Mouse (Mus musculus): ENCODE measurements around the gene Rab3gap2. TPM values are rescaled to one million over a fixed set of nuclear protein-coding genes. Genes with fewer than 3 reads are reported as not detected.

Gene Rab3gap2
- polyA plus RNA-seq, 1 experiment from 2014 or later, result 19.5 TPM

DNA sequence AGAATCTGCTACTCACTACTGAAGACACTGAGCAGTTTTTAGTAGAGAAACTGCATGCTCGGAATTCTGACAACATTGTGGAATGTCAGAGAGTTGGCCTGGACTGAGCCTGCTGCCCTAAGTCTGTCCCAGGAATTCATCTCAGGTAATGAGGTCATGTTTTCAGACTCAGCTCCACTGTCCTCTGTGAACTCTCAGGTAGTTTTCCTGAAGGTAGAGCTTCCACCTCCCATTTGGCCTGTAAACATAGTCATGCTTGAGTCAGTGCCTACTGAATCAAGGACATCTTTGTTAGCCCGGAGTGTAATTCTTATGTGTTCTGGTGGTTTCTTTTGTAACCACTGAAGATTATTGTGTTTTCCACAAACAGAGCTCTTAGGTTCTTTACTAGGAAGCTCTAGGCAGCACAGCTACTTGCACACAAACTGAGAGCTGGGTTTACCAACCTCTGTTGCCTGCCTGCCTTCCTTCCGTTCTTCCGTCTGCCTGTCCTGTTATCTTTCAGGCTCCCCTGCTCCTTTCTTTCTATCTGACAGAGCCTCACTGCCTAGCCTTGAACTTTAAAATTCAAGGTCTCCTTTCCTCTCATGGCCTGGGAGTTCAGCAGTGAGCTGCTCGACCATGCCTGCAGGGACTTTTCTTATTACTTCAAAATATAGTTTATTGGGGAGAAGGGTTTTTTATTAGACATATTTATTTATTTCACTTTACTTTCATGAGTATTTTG, 71.1 kb downstream of the Rab3gap2 start:
- H3K27me3 ChIP-seq (ENCODE audit: low read depth, poor library complexity, severe bottlenecking), result no peaks in the 10 kb centered on the region
- 90% methylated on average over 5 of the region's 5 CpGs for WGBS
- H3K4me3 ChIP-seq, result no peak overlapping the region
- peaks cover 87% of the 10 kb centered on the region for H3K36me3 ChIP-seq
- DNase-seq (ENCODE audit: low spot score), result no peak
- no peaks in the 10 kb centered on the region for H3K4me1 ChIP-seq
- H3K9me3 ChIP-seq (replicated peaks), result no peaks in the 10 kb centered on the region
- no peak overlapping the region for H3K27ac ChIP-seq (replicated peaks)

DNA sequence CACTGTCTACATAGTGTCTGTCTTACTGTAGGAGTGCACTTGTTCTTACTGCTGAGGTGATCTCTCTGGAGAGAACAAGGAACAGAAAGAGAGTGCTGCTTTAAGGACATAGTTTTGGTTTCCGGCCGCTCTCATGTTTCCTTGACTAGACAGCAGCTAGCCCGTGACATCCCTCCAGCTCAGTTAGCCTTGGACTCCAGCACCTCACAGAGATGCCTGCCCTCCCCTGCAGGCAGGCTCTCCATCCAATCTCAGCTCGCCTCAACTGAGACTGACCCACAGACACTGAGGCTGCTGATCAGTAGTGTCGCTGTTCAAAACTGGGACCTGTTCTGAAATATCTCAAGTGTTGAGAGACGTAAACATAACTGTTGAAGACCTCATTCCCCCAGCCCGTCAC, 72.1 kb downstream of the Rab3gap2 start:
- Histone ChIP-seq H3K9me3 (replicated peaks) (no peaks in the 10 kb centered on the region), H3K27ac (replicated peaks) (no peak overlapping the region), H3K36me3 (peaks cover 94% of the 10 kb centered on the region), H3K4me3 (no peak overlapping the region), H3K27me3 (ENCODE audit: low read depth, poor library complexity, severe bottlenecking) (no peaks in the 10 kb centered on the region), H3K4me1 (no peaks in the 10 kb centered on the region)
- no peak for DNase-seq (ENCODE audit: low spot score)
- WGBS, result 94% methylated on average over 7 of the region's 7 CpGs

DNA sequence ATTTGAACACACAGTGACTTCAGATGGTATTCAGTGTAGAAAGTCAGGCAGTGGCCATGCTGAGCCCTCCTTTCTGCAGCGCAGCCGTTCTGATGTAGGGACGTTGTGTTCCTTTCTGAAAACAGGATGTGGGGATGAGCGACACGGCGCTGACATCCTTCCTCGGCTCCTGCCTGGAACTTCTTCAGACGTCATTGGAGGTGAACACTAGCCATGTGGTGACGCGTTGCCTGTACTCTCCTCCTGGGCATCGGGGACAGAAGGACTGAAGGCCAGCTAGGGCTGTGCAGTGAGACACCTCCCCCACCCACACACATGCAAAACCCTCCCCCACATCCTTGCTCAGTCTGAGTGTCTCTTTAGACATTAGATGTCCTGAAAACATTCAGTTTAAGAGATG, 73.1 kb downstream of the Rab3gap2 start:
- 93% methylated on average over 11 of the region's 11 CpGs for WGBS
- no peaks in the 10 kb centered on the region for H3K9me3 ChIP-seq (replicated peaks)
- no peak overlapping the region for H3K27ac ChIP-seq (replicated peaks)
- no peak for DNase-seq (ENCODE audit: low spot score)
- H3K36me3 ChIP-seq, result peaks cover 93% of the 10 kb centered on the region
- H3K4me3 ChIP-seq, result no peak overlapping the region
- no peaks in the 10 kb centered on the region for H3K27me3 ChIP-seq (ENCODE audit: low read depth, poor library complexity, severe bottlenecking)
- H3K4me1 ChIP-seq, result no peaks in the 10 kb centered on the region

DNA sequence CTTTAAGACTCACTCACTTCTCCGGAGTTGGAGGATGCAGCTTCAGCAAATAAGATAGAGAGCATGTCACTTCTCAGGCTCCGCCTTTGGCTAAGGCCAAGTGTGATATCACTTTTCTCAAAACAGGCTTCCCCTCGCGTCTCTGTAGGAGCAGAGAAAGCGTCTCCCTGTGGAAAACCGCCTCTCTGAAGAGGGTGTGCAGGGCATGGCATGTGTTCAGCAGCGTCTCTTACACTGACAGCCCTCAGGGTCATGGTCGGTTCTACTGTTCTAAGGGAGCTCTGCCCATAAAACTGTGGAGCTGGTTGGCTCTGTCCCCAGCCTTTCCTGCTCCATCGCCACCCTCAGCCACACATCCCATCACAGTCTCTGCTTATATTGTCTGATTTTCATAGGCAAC, 75.4 kb downstream of the Rab3gap2 start:
- Histone ChIP-seq H3K36me3 (peaks cover 94% of the 10 kb centered on the region), H3K4me3 (no peak overlapping the region), H3K27me3 (ENCODE audit: low read depth, poor library complexity, severe bottlenecking) (no peaks in the 10 kb centered on the region), H3K9me3 (replicated peaks) (no peaks in the 10 kb centered on the region), H3K27ac (replicated peaks) (no peak overlapping the region), H3K4me1 (no peaks in the 10 kb centered on the region)
- no peak for DNase-seq (ENCODE audit: low spot score)
- WGBS, result 92% methylated on average over 9 of the region's 9 CpGs

DNA sequence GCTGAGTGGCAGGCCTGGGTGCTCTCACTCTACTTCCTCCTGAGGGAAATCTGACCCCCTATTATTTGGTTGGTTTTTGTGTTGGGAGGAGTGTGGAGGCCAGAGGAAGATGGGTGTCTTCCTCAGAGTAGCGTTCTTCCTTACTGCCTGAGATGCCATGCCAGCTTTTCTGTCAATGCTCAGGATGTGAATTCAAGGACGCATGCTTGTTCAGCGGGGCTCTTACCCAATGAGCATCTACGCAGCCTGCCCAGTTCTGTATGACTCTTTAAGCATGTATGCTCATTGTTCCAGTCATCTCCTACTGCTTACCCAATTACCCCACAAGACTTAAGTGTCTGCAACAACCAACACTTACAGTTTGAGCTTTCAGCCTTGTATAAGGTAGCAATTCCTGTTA, 76.7 kb downstream of the Rab3gap2 start:
- Histone ChIP-seq H3K27me3 (ENCODE audit: low read depth, poor library complexity, severe bottlenecking) (no peaks in the 10 kb centered on the region), H3K9me3 (replicated peaks) (no peaks in the 10 kb centered on the region), H3K27ac (replicated peaks) (no peak overlapping the region), H3K36me3 (peaks cover 99% of the 10 kb centered on the region), H3K4me3 (no peak overlapping the region), H3K4me1 (no peaks in the 10 kb centered on the region)
- 93% methylated on average over 4 of the region's 4 CpGs for WGBS
- DNase-seq (ENCODE audit: low spot score), result no peak

DNA sequence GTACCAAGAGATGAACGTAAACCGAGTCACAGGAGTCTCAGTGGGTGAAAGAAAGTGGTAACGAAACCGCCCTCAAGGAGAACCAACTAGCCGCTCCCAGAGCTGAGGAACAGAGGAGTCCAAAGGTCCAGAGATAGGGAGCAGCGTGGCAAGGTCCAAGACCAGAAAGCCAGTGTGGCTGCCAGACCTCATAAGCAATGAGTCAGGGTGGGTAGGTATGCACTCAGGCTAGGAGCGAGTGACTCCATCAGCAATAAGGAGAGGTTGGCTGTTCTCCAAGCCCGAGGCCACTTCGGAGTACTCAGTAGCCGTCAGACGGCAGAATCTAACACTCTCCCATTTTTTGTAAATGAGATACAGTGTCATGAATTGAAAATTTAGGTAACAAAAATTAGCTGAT, 78.9 kb downstream of the Rab3gap2 start:
- H3K27me3 ChIP-seq (ENCODE audit: low read depth, poor library complexity, severe bottlenecking), result no peaks in the 10 kb centered on the region
- H3K4me1 ChIP-seq, result no peaks in the 10 kb centered on the region
- WGBS, result 97% methylated on average over 11 of the region's 11 CpGs
- DNase-seq (ENCODE audit: low spot score), result no peak
- H3K36me3 ChIP-seq, result peaks cover 99% of the 10 kb centered on the region
- H3K27ac ChIP-seq (replicated peaks), result no peak overlapping the region
- H3K4me3 ChIP-seq, result no peak overlapping the region
- no peaks in the 10 kb centered on the region for H3K9me3 ChIP-seq (replicated peaks)

DNA sequence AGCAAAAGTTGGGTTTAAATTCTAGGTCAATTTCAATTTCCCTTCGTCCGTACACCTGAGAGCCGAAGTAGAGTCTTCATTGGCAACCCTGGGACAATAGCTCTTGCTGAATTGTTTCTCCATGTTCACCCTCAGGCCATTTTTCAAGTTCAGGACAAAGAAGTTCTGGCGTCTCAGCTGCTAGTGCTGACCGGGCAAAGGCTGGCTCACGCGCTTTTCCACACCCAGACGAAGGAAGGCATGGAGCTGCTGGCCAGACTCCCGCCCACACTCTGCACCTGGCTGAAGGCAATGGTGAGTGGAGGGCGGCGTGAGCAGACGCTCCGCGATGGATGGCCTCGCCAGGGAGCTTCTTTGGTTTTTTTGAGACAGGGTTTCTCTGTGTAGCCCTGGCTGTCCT, 79.3 kb downstream of the Rab3gap2 start:
- peaks cover 99% of the 10 kb centered on the region for H3K36me3 ChIP-seq

DNA sequence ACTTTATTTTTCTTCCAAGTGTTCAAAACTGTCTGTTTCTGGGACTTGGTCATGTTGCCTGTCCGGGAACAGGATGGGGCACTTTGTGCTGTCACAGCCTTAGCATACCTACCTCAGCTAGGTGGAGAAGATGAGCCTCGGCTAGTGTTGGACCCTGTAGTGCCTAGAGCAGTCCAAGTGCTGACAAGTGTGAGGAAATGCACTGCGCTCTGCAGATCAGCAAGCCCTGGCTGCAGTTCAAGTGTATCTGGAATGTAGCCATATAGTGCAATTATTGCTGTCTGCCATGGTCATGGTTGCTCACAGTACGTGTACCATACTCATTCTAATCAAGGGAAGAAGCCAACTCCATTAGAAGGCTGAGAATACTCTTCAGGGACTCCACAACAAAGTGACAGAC, 80.8 kb downstream of the Rab3gap2 start:
- H3K4me1 ChIP-seq, result no peaks in the 10 kb centered on the region
- peaks cover 93% of the 10 kb centered on the region for H3K36me3 ChIP-seq
- no peak overlapping the region for H3K27ac ChIP-seq (replicated peaks)
- no peak for DNase-seq (ENCODE audit: low spot score)
- 89% methylated on average over 4 of the region's 4 CpGs for WGBS
- H3K9me3 ChIP-seq (replicated peaks), result no peaks in the 10 kb centered on the region
- H3K4me3 ChIP-seq, result no peak overlapping the region
- H3K27me3 ChIP-seq (ENCODE audit: low read depth, poor library complexity, severe bottlenecking), result no peaks in the 10 kb centered on the region

More for the DNA sequence above, 79.3 kb downstream of the Rab3gap2 start:
- Histone ChIP-seq H3K27me3 (ENCODE audit: low read depth, poor library complexity, severe bottlenecking) (no peaks in the 10 kb centered on the region), H3K4me3 (no peak overlapping the region), H3K9me3 (replicated peaks) (no peaks in the 10 kb centered on the region), H3K4me1 (no peaks in the 10 kb centered on the region), H3K27ac (replicated peaks) (no peak overlapping the region)
- DNase-seq (ENCODE audit: low spot score), result no peak
- 97% methylated on average over 15 of the region's 15 CpGs for WGBS

DNA sequence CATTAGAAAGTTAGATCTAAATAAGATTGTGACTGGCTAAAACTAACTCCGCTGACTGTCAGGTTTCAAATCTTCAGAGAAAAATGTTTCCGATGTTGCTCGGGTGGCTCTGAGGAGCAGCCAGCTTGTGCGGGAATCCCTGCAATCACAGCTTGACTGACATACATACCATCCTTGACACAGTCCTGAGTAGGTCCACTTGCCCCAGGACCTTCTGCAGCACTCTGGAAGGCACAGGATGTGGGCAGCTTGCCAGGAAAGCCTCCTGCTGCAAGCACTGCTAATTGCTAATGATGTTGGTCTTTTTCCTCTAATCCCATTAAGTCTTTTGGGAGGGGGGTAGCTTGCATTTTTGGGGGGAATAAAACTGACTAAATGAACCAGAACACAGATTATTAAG, 81.3 kb downstream of the Rab3gap2 start:
- 94% methylated on average over 4 of the region's 4 CpGs for WGBS
- H3K4me1 ChIP-seq, result no peaks in the 10 kb centered on the region
- no peaks in the 10 kb centered on the region for H3K9me3 ChIP-seq (replicated peaks)
- H3K36me3 ChIP-seq, result peaks cover 91% of the 10 kb centered on the region
- H3K4me3 ChIP-seq, result no peak overlapping the region
- H3K27me3 ChIP-seq (ENCODE audit: low read depth, poor library complexity, severe bottlenecking), result no peaks in the 10 kb centered on the region
- no peak overlapping the region for H3K27ac ChIP-seq (replicated peaks)
- no peak for DNase-seq (ENCODE audit: low spot score)

DNA sequence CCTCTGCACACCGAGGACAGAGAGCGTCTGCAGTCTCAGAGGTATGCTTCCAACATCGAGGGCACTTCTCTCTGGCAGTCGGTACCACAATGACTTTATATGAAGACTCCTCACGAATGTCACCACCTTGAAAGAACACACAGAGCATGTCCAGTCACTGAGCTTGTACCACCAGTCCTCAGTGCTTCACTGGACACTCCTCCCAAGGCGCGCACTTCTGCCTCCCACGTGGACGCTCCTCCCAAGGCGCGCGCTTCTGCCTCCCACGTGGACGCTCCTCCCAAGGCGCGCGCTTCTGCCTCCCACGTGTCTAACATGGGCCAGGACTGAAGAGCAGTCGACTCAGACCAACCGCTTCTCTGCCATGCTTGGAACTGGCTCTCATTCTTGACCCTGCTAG, 83.1 kb downstream of the Rab3gap2 start:
- H3K36me3 ChIP-seq, result peaks cover 92% of the 10 kb centered on the region
- H3K27ac ChIP-seq (replicated peaks), result no peak overlapping the region
- H3K4me1 ChIP-seq, result no peaks in the 10 kb centered on the region
- no peak for DNase-seq (ENCODE audit: low spot score)
- H3K27me3 ChIP-seq (ENCODE audit: low read depth, poor library complexity, severe bottlenecking), result no peaks in the 10 kb centered on the region
- no peaks in the 10 kb centered on the region for H3K9me3 ChIP-seq (replicated peaks)
- whole genome bisulfite sequencing, result 93% methylated on average over 20 of the region's 20 CpGs
- H3K4me3 ChIP-seq, result no peak overlapping the region

DNA sequence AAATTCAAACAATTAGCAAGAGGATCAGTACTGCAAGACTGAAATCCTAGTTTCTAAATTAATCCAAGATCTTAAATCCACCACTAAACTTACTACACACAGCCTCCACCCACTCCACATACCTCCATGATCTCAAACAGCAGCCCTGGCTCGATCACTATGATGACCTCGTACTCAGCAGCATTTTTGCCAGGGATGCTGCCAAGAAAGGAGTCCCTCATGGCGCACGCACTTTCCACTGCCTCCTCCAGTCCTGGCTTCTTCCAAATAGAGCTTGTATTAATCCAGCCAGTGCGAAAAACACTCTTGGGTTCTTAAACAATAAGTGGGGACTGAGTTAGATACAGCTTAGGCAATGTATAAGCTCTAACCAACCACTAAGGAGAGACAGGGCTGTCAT, 85.3 kb downstream of the Rab3gap2 start:
- peaks cover 92% of the 10 kb centered on the region for H3K36me3 ChIP-seq
- H3K4me3 ChIP-seq, result no peak overlapping the region
- 93% methylated on average over 5 of the region's 5 CpGs for WGBS

DNA sequence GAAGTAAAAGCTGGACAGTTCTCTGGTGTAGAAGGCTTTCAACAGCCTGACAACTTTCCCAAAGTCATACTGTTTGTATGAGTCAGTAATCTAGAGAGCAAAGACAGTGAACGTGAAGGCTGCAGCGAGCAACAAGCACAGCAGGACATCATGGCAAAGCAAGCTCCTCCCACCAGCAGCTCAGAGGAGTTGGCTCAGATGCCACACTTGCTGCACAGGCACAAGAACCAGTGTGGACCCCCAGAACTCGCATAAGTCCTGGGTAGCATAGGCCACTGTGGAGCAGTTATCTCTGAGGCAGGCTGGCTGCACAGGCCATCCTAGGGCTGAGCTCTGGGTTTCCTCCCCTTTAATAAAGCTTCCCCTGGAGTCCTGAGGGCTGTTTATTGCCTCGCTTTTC, 87.4 kb downstream of the Rab3gap2 start:
- DNase-seq (ENCODE audit: low spot score), result no peak
- Histone ChIP-seq H3K4me3 (no peak overlapping the region), H3K36me3 (peaks cover 92% of the 10 kb centered on the region), H3K27me3 (ENCODE audit: low read depth, poor library complexity, severe bottlenecking) (no peaks in the 10 kb centered on the region), H3K4me1 (no peaks in the 10 kb centered on the region), H3K9me3 (replicated peaks) (no peaks in the 10 kb centered on the region), H3K27ac (replicated peaks) (no peak overlapping the region)
- WGBS, result 83% methylated on average over 4 of the region's 4 CpGs

More for the DNA sequence above, 85.3 kb downstream of the Rab3gap2 start:
- no peak for DNase-seq (ENCODE audit: low spot score)
- Histone ChIP-seq H3K9me3 (replicated peaks) (no peaks in the 10 kb centered on the region), H3K4me1 (no peaks in the 10 kb centered on the region), H3K27ac (replicated peaks) (no peak overlapping the region), H3K27me3 (ENCODE audit: low read depth, poor library complexity, severe bottlenecking) (no peaks in the 10 kb centered on the region)

DNA sequence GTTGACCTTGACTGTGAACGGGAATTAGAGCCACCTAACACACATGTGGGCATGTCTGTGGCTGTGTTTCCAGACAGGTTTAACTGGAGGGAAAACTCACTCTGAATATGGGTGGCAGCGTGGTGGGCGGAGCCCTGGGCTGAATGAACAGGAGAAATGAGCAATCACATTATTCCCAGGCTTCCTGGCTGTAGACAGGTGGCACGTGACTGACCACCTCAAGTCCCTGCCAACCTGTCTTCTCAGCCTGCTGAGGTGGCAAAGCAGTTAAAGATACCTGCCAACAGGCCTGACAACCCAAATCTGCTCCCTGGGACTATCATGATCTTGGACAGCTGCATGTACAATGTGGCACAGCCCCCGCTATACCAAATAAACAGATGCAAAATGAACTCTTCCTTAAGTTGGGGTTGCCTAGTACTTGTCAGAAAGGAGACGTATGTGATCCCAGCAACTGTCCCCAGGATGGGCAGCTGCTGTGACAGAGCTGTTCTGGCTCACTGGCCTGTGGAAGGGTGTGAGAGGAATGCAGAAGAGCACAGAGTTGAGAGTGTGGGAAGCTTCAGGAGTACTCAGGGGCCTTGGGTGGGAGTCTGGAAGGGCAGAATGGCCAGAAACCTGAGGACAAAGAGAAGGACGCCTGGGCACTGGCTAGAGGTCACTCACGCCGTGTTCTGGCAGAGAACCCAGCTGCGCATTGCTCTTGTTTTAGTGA, 88.9 kb downstream of the Rab3gap2 start:
- Histone ChIP-seq H3K27ac (replicated peaks) (no peak overlapping the region), H3K9me3 (replicated peaks) (no peaks in the 10 kb centered on the region), H3K27me3 (ENCODE audit: low read depth, poor library complexity, severe bottlenecking) (no peaks in the 10 kb centered on the region), H3K4me3 (no peak overlapping the region), H3K36me3 (peaks cover 92% of the 10 kb centered on the region), H3K4me1 (no peaks in the 10 kb centered on the region)
- WGBS, result 90% methylated on average over 10 of the region's 10 CpGs
- DNase-seq (ENCODE audit: low spot score), result no peak

All from midbrain, embryonic 10.5 days (tissue).